Mouse (Mus musculus): Measurements from ENCODE around the gene Klf13.

DNA sequence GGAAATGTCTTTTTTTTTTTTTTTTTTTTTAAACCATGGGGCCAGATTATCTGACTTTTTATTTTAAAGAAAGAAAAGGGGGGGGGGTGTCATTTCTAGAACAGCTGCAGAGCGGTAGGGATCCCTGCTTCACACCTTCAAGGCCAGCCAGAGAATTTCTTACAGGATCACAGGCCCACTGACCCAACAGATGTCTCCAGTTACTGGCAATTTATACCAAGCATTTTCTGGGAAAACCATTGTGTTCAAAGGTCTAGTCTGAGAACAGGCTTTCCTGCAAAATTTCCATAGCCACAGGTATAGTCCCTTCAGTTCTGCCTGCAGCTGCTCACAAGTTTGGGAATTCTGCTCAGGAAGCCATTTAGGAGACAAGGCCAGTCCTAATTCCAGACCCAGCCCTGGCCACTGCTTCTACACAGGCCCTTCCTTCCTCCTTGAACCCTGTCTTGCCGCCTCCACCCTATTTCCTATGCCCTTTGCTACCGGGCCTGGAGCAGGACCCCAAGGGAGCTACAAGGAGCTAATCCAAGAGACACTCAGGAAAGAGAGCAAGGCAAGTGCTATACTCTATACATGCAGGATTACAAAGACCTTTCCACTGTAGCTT is 36.0 kb downstream of the Klf13 start:
- TF ChIP-seq CTCF (IDR thresholded peaks at IDR 0.05; ENCODE audit: low read depth, low read length) (no peak), POLR2A (IDR thresholded peaks at IDR 0.05; ENCODE audit: borderline replicate concordance, low read depth, low read length) (no peak)
